Mouse (Mus musculus): ENCODE results near the gene Ube2cbp. TPM values are rescaled to one million over a fixed set of nuclear protein-coding genes. Genes with fewer than 3 reads are reported as not detected.

Gene Ube2cbp
- total and polyA plus RNA-seq, 2 experiments from 2014 or later = 2.6 to 5.7 TPM

DNA sequence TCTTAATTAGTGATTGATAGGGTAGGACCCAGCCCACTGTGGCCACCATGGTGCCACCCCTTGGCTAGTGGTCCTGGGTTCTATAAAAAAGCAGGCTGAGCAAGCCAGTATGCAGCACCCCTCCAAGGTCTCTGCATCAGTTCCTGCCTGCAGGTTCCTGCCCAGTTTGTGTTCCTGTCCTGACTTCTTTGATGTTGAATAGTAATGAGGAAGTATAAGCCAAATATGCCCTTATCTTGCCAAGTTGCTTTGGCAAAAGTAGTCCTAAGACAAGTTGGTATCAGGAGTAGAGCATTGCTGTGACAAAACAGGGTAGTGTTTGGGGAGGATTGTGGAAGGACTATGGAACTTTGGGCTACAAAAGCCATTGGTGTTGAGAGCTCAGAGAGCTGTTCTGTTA is 73.3 kb downstream of the Ube2cbp start:
- no peak overlapping the region for H3K27ac ChIP-seq (ENCODE audit: low read depth)
- H3K9me3 ChIP-seq (replicated peaks; ENCODE audit: control insufficient read depth, low read length) = no peaks in the 10 kb centered on the region
- no peak overlapping the region for H3K9ac ChIP-seq (replicated peaks; ENCODE audit: low read depth, low read length)
- H3K4me2 ChIP-seq (ENCODE audit: low read depth, low read length) = no peak overlapping the region
- peaks cover 11% of the 10 kb centered on the region for H3K4me1 ChIP-seq (ENCODE audit: control insufficient read depth, insufficient read depth)
- ATAC-seq (ENCODE audit: insufficient read depth, low read depth) = no peak
- H3K36me3 ChIP-seq (replicated peaks; ENCODE audit: control insufficient read depth, insufficient read depth, low read length) = no peaks in the 10 kb centered on the region
- no peaks in the 10 kb centered on the region for H3K27me3 ChIP-seq (ENCODE audit: control insufficient read depth, insufficient read depth, low read length)
- DNase-seq (ENCODE audit: low spot score) = no peak
- H3K4me3 ChIP-seq (ENCODE audit: low read depth, low read length) = no peak overlapping the region
- TF ChIP-seq CTCF (IDR thresholded peaks at IDR 0.05; ENCODE audit: low read depth) (no peak), EP300 (IDR thresholded peaks at IDR 0.05; ENCODE audit: low read depth) (no peak)

DNA sequence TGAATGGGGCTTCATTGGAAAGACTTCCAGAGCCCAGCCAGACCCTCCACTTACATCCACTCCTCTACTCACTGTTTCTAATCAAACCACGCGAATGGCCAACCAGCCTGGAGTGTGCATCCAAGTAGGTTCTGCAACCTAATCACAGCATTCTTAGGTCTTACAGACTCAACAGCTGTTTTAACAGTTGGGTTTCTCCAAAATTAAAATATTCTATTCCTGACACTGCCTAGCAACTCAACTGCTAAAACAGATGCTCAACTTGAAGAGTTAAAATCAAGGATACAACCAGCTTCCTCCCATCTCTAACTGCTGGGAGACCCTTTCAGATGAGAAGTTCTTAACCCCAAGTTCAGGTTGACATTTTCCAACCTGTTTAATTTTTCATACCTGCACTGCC is 74.0 kb downstream of the Ube2cbp start:
- H3K9me3 ChIP-seq (replicated peaks; ENCODE audit: control insufficient read depth, low read length) = no peaks in the 10 kb centered on the region
- no peak overlapping the region for H3K4me3 ChIP-seq (ENCODE audit: low read depth, low read length)
- no peaks in the 10 kb centered on the region for H3K36me3 ChIP-seq (replicated peaks; ENCODE audit: control insufficient read depth, insufficient read depth, low read length)
- ATAC-seq (ENCODE audit: insufficient read depth, low read depth) (no peak), DNase-seq (ENCODE audit: low spot score) (no peak)
- H3K27ac ChIP-seq (ENCODE audit: low read depth) = no peak overlapping the region
- H3K4me1 ChIP-seq (ENCODE audit: control insufficient read depth, insufficient read depth) = peaks cover 11% of the 10 kb centered on the region
- WGBS = 90% methylated on average over 2 of the region's 2 CpGs
- H3K4me2 ChIP-seq (ENCODE audit: low read depth, low read length) = no peak overlapping the region
- no peaks in the 10 kb centered on the region for H3K27me3 ChIP-seq (ENCODE audit: control insufficient read depth, insufficient read depth, low read length)
- TF ChIP-seq CTCF (IDR thresholded peaks at IDR 0.05; ENCODE audit: low read depth) = no peak
- TF ChIP-seq EP300 (IDR thresholded peaks at IDR 0.05; ENCODE audit: low read depth) = no peak
- H3K9ac ChIP-seq (replicated peaks; ENCODE audit: low read depth, low read length) = no peak overlapping the region

DNA sequence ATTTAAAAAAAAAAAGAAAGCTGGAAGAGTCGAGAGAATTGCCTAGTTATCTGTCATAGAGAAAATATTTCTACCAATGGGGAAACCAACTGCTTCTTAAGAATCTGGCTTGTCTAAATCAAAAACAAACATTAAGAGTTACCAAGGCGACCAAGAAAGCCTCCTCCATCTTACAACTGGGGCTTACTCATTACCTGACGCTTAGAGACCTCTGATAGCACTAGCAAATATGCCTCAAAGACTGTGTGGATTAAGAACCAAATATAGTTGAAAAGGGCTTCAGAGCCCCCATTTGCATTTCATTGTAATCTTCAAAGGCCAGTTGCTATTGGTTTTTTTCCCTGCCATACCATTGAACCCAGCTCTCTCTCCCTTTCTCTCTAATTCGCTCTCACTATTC is 76.2 kb downstream of the Ube2cbp start:
- H3K36me3 ChIP-seq (replicated peaks; ENCODE audit: control insufficient read depth, insufficient read depth, low read length) = no peaks in the 10 kb centered on the region
- TF ChIP-seq CTCF (IDR thresholded peaks at IDR 0.05; ENCODE audit: low read depth) = no peak
- TF ChIP-seq EP300 (IDR thresholded peaks at IDR 0.05; ENCODE audit: low read depth) = no peak
- no peak overlapping the region for H3K4me2 ChIP-seq (ENCODE audit: low read depth, low read length)
- no peak overlapping the region for H3K9ac ChIP-seq (replicated peaks; ENCODE audit: low read depth, low read length)
- H3K9me3 ChIP-seq (replicated peaks; ENCODE audit: control insufficient read depth, low read length) = 0 out of 2 replicates have a peak, but pooled peaks cover under 1% of the 10 kb centered on the region
- H3K4me1 ChIP-seq (ENCODE audit: control insufficient read depth, insufficient read depth) = peaks cover 4% of the 10 kb centered on the region
- H3K27me3 ChIP-seq (ENCODE audit: control insufficient read depth, insufficient read depth, low read length) = no peaks in the 10 kb centered on the region
- no peak overlapping the region for H3K4me3 ChIP-seq (ENCODE audit: low read depth, low read length)
- no peak for ATAC-seq (ENCODE audit: insufficient read depth, low read depth)
- no peak overlapping the region for H3K27ac ChIP-seq (ENCODE audit: low read depth)
- DNase-seq (ENCODE audit: low spot score) = no peak
- WGBS = 60% methylated on average over 4 of the region's 4 CpGs

DNA sequence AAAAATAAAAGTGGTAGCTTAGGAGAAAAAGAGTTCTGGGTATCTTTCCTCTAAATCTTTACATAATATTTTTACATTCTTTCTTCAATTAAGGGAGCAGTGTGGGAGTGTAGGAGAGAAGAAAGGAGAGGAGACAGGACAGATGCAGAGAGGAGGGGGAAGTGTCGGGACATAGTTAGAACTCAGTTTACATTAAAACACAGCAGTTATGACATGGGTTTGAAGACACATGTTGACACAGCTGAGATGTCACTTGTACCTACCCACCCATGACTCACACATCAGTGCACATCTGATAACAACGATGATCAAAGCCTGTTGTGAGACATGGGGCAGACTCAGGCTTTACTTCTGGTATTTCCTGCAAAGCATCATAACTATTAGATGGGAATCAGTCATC is 87.8 kb downstream of the Ube2cbp start:
- Histone ChIP-seq H3K4me3 (ENCODE audit: low read depth, low read length) (no peak overlapping the region), H3K9me3 (replicated peaks; ENCODE audit: control insufficient read depth, low read length) (no peaks in the 10 kb centered on the region), H3K9ac (replicated peaks; ENCODE audit: low read depth, low read length) (no peak overlapping the region), H3K27ac (ENCODE audit: low read depth) (no peak overlapping the region), H3K4me2 (ENCODE audit: low read depth, low read length) (no peak overlapping the region), H3K36me3 (replicated peaks; ENCODE audit: control insufficient read depth, insufficient read depth, low read length) (no peaks in the 10 kb centered on the region), H3K27me3 (ENCODE audit: control insufficient read depth, insufficient read depth, low read length) (no peaks in the 10 kb centered on the region), H3K4me1 (ENCODE audit: control insufficient read depth, insufficient read depth) (no peaks in the 10 kb centered on the region)
- ATAC-seq (ENCODE audit: insufficient read depth, low read depth) = no peak
- TF ChIP-seq CTCF (IDR thresholded peaks at IDR 0.05; ENCODE audit: low read depth) = no peak
- no peak for TF ChIP-seq EP300 (IDR thresholded peaks at IDR 0.05; ENCODE audit: low read depth)
- 67% methylated on average over 2 of the region's 2 CpGs for WGBS
- no peak for DNase-seq (ENCODE audit: low spot score)

DNA sequence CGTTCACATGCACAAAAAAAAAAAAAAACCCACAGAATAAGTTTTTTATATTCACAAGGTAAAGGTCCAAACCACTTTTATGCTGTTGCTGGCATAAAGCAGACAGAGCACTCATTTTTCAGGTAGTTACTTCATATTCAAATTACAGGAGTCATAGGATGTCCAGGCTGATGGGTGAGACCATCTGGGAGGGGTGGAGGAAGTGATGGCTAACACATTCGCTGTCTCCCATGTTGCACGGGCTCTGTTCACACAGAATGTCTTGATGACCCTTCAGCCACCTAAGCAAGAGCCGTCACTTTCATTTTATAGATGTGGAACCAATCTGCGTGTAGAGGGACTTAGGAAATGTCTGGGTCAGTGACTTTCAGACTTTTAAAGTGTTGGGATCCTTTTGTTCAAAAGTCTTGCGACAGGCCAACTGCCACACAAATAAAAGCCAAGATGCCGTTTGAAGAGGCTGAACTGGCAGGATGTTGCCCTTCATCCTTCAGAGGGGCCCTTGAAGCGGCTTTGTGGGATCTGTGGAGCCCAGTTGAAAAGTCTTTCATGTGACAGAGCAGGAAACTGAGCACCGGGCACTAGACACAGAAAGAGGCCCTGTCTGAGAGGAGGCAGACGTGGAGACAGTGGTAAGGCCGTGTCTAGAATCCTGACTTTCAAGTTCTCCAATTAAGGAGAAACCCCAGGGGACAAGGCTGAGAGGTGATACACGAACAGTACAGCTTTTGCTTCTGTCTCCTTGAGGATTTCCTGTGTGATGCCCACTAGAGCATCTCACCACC is 91.8 kb downstream of the Ube2cbp start:
- Histone ChIP-seq H3K4me3 (ENCODE audit: low read depth, low read length) (no peak overlapping the region), H3K9me3 (replicated peaks; ENCODE audit: control insufficient read depth, low read length) (no peaks in the 10 kb centered on the region), H3K9ac (replicated peaks; ENCODE audit: low read depth, low read length) (no peak overlapping the region), H3K27me3 (ENCODE audit: control insufficient read depth, insufficient read depth, low read length) (no peaks in the 10 kb centered on the region), H3K36me3 (replicated peaks; ENCODE audit: control insufficient read depth, insufficient read depth, low read length) (no peaks in the 10 kb centered on the region), H3K27ac (ENCODE audit: low read depth) (no peak overlapping the region), H3K4me1 (ENCODE audit: control insufficient read depth, insufficient read depth) (no peaks in the 10 kb centered on the region), H3K4me2 (ENCODE audit: low read depth, low read length) (no peak overlapping the region)
- ATAC-seq (ENCODE audit: insufficient read depth, low read depth) = no peak
- no peak for DNase-seq (ENCODE audit: low spot score)
- TF ChIP-seq EP300 (IDR thresholded peaks at IDR 0.05; ENCODE audit: low read depth) (no peak), CTCF (IDR thresholded peaks at IDR 0.05; ENCODE audit: low read depth) (no peak)
- WGBS = 67% methylated on average over 12 of the region's 12 CpGs

DNA sequence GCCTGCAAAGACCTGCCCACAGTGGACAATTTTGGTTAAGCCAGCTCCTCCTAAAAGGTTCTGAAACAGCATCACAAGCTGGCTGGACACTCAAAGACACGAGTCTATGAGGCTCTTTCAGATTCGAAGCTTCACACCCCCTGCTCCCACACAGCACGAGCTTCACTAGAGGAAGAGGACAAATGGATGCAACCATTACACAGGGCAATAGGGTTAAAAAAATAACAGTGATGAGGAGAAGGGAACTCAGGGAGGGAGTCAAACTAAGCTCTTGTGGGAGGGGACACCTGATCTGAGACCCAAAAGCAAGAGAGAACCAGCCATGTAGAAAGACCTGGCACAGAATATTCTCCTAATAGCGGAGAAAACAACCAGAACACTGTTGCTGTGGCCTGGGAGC is 95.5 kb downstream of the Ube2cbp start:
- Histone ChIP-seq H3K27ac (ENCODE audit: low read depth) (no peak overlapping the region), H3K4me3 (ENCODE audit: low read depth, low read length) (no peak overlapping the region), H3K4me1 (ENCODE audit: control insufficient read depth, insufficient read depth) (no peaks in the 10 kb centered on the region), H3K4me2 (ENCODE audit: low read depth, low read length) (no peak overlapping the region), H3K9me3 (replicated peaks; ENCODE audit: control insufficient read depth, low read length) (no peaks in the 10 kb centered on the region), H3K36me3 (replicated peaks; ENCODE audit: control insufficient read depth, insufficient read depth, low read length) (no peaks in the 10 kb centered on the region), H3K9ac (replicated peaks; ENCODE audit: low read depth, low read length) (no peak overlapping the region), H3K27me3 (ENCODE audit: control insufficient read depth, insufficient read depth, low read length) (no peaks in the 10 kb centered on the region)
- no peak for TF ChIP-seq CTCF (IDR thresholded peaks at IDR 0.05; ENCODE audit: low read depth)
- no peak for TF ChIP-seq EP300 (IDR thresholded peaks at IDR 0.05; ENCODE audit: low read depth)
- 78% methylated on average over 4 of the region's 4 CpGs for WGBS
- DNase-seq (ENCODE audit: low spot score) = no peak
- ATAC-seq (ENCODE audit: insufficient read depth, low read depth) = no peak
